Mouse (Mus musculus) hindbrain, embryonic 10.5 days (tissue): ENCODE measurements around the gene Bcl7b. TPM values are rescaled to one million over a fixed set of nuclear protein-coding genes. Genes with fewer than 3 reads are reported as not detected.

ENCODE experiments used
- DNase-seq: peaks from one replicate; pipeline ENCODE4 v3.0.0-alpha.2; 2017; ENCODE audit warnings: low spot score
- H3K27ac ChIP-seq: fragments of 300-500 bp; sonication (generic); 2 replicates; pipeline ENCODE4 v1.5.1; 2016; ENCODE audit warnings: mild to moderate bottlenecking, moderate library complexity
- H3K27me3 ChIP-seq: fragments of 300-500 bp; sonication (generic); 2 replicates; pipeline ENCODE4 v1.6.1; 2016; ENCODE audit warnings: mild to moderate bottlenecking; ENCODE audit not compliant: poor library complexity, insufficient read depth, severe bottlenecking
- H3K36me3 ChIP-seq: fragments of 300-500 bp; sonication (generic); 2 replicates; pipeline ENCODE4 v1.6.1; 2016; ENCODE audit warnings: mild to moderate bottlenecking, moderate library complexity
- H3K4me1 ChIP-seq: fragments of 300-500 bp; sonication (generic); replicated peaks from 2 replicates; pipeline ENCODE4 v1.6.1; 2016; ENCODE audit warnings: mild to moderate bottlenecking
- H3K4me3 ChIP-seq: fragments of 300-500 bp; sonication (generic); 2 replicates; pipeline ENCODE4 v1.5.1; 2016; ENCODE audit warnings: mild to moderate bottlenecking, moderate library complexity
- H3K9me3 ChIP-seq: fragments of 300-500 bp; sonication (generic); 2 replicates; pipeline ENCODE4 v1.6.1; 2016; ENCODE audit warnings: mild to moderate bottlenecking, moderate library complexity
- WGBS: fragments of 180-500 bp; shearing (Covaris S2); methylation state at CpG from one replicate; pipeline ENCODE4 v1.1.7; 2016; 5-methylcytosine and 5-hydroxymethylcytosine counted together
- polyA plus RNA-seq: library from polyadenylated mRNA; unstranded; fragments of >200 nt; fragmentation: Nextera tagmentation; extraction: Ambion mirVana; gene quantifications from 2 replicates; pipeline ENCODE4 v1.2.1, GENCODE M21; 2016

The Bcl7b gene
- polyA plus RNA-seq, 1 experiment from 2014 or later, result 45.7 TPM

- H3K27ac ChIP-seq, result no peak overlapping the region
- no peak overlapping the region for H3K4me3 ChIP-seq
- WGBS, result 81% methylated on average over 3 of the region's 3 CpGs
- no peak for DNase-seq
- H3K36me3 ChIP-seq, result peaks cover 98% of the 10 kb centered on the region
- no peaks in the 10 kb centered on the region for H3K4me1 ChIP-seq
- H3K27me3 ChIP-seq, result no peaks in the 10 kb centered on the region
- no peaks in the 10 kb centered on the region for H3K9me3 ChIP-seq
Measured at GRCm38 (mm10) chr5:135178523-135178922, 10.4 kb downstream of the Bcl7b start.

GRCm38 (mm10) chr5:135178996-135179395, 10.9 kb downstream of the Bcl7b start:
- Histone ChIP-seq H3K27ac (no peak overlapping the region), H3K4me3 (no peak overlapping the region), H3K9me3 (no peaks in the 10 kb centered on the region), H3K4me1 (no peaks in the 10 kb centered on the region), H3K27me3 (no peaks in the 10 kb centered on the region), H3K36me3 (peaks cover 96% of the 10 kb centered on the region)
- DNase-seq, result no peak
- 86% methylated on average over 4 of the region's 4 CpGs for WGBS

DNA sequence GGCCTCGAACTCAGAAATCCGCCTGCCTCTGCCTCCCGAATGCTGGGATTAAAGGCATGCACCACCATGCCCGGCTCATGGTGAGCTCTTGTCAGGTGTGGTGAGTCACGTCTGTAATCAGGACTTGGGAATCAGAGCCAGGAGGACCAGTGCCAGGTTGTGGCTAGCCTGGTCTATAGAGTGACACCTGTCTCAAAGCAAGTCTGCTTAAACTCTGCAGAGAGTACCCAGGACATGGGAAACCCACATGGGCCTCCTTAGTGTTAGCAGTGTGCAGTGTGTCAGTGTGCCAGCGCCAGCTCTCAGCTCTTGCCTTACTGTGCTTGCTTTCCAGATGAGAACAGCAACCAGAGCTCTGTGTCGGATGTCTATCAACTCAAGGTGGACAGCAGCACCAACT, 11.5 kb downstream of the Bcl7b start:
- Histone ChIP-seq H3K4me1 (no peaks in the 10 kb centered on the region), H3K27me3 (no peaks in the 10 kb centered on the region), H3K36me3 (peaks cover 95% of the 10 kb centered on the region), H3K9me3 (peaks cover 3% of the 10 kb centered on the region; the same call in 1 of the 2 replicates), H3K27ac (no peak overlapping the region), H3K4me3 (no peak overlapping the region)
- DNase-seq, result no peak
- WGBS, result 95% methylated on average over 7 of the region's 7 CpGs

- no peaks in the 10 kb centered on the region for H3K27me3 ChIP-seq
- H3K4me3 ChIP-seq, result no peak overlapping the region
- WGBS, result 97% methylated on average over 14 of the region's 14 CpGs
- no peaks in the 10 kb centered on the region for H3K4me1 ChIP-seq
- peaks cover 5% of the 10 kb centered on the region; the same call in 1 of the 2 replicates for H3K9me3 ChIP-seq
- no peak for DNase-seq
- no peak overlapping the region for H3K27ac ChIP-seq
- peaks cover 87% of the 10 kb centered on the region for H3K36me3 ChIP-seq
Measured at GRCm38 (mm10) chr5:135180796-135181195, 12.7 kb downstream of the Bcl7b start.

GRCm38 (mm10) chr5:135181776-135182175, 13.7 kb downstream of the Bcl7b start:
- no peak overlapping the region for H3K27ac ChIP-seq

GRCm38 (mm10) chr5:135183131-135183861, 15.2 kb downstream of the Bcl7b start:
- Histone ChIP-seq H3K27ac (no peak overlapping the region), H3K4me1 (no peaks in the 10 kb centered on the region; the same call in 1 of the 2 replicates), H3K9me3 (peaks cover 5% of the 10 kb centered on the region; the same call in 1 of the 2 replicates), H3K36me3 (peaks cover 63% of the 10 kb centered on the region), H3K27me3 (no peaks in the 10 kb centered on the region), H3K4me3 (no peak overlapping the region)
- 61% methylated on average over 8 of the region's 8 CpGs for WGBS
- no peak for DNase-seq

More at GRCm38 (mm10) chr5:135181776-135182175, 13.7 kb downstream of the Bcl7b start:
- Histone ChIP-seq H3K4me3 (no peak overlapping the region), H3K4me1 (no peaks in the 10 kb centered on the region; the same call in 1 of the 2 replicates), H3K27me3 (no peaks in the 10 kb centered on the region), H3K9me3 (peaks cover 5% of the 10 kb centered on the region; the same call in 1 of the 2 replicates), H3K36me3 (peaks cover 78% of the 10 kb centered on the region)
- DNase-seq, result no peak
- 72% methylated on average over 6 of the region's 6 CpGs for WGBS

GRCm38 (mm10) chr5:135185016-135185415, 16.9 kb downstream of the Bcl7b start:
- 92% methylated on average over 3 of the region's 3 CpGs for WGBS
- H3K27me3 ChIP-seq, result no peaks in the 10 kb centered on the region
- H3K27ac ChIP-seq, result no peak overlapping the region
- H3K4me3 ChIP-seq, result no peak overlapping the region
- peaks cover 17% of the 10 kb centered on the region for H3K4me1 ChIP-seq
- no peak for DNase-seq
- peaks cover 57% of the 10 kb centered on the region for H3K36me3 ChIP-seq
- H3K9me3 ChIP-seq, result peaks cover 5% of the 10 kb centered on the region; the same call in 1 of the 2 replicates

DNA sequence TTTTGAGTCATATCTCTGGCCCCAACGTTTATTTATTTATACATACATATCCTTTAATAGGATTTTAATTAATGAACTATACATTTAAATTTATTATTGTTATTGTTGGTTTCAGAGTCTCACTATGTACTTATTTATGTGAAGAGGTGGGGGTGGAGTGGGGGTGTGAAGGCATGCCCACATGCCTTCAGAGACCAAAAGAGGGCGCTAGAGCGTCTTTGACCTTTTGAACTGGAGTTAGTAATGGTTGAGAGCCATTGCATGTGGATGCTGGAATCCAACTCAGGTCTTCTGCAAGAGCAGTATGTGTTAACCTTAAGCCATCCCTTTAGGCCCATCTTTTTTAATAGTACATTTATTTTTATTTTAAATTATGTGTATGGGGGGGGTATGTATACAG, 17.5 kb downstream of the Bcl7b start:
- peaks cover 57% of the 10 kb centered on the region for H3K36me3 ChIP-seq
- DNase-seq, result no peak
- H3K9me3 ChIP-seq, result peaks cover 5% of the 10 kb centered on the region; the same call in 1 of the 2 replicates
- no peaks in the 10 kb centered on the region for H3K27me3 ChIP-seq
- H3K27ac ChIP-seq, result no peak overlapping the region
- H3K4me3 ChIP-seq, result peak overlapping the region; percentile 98; the same call in 1 of the 2 replicates
- 28% methylated on average over 3 of the region's 3 CpGs for whole genome bisulfite sequencing
- H3K4me1 ChIP-seq, result peaks cover 21% of the 10 kb centered on the region

- H3K27ac ChIP-seq, result peak overlapping the region; percentile 99
- peaks cover 21% of the 10 kb centered on the region for H3K4me1 ChIP-seq
- 22% methylated on average over 10 of the region's 10 CpGs for WGBS
- peaks cover 5% of the 10 kb centered on the region; the same call in 1 of the 2 replicates for H3K9me3 ChIP-seq
- peak overlapping the region; percentile 98 for H3K4me3 ChIP-seq
- H3K27me3 ChIP-seq, result no peaks in the 10 kb centered on the region
- peaks cover 57% of the 10 kb centered on the region for H3K36me3 ChIP-seq
- no peak for DNase-seq
Measured at GRCm38 (mm10) chr5:135186231-135186620, 18.1 kb downstream of the Bcl7b start.

DNA sequence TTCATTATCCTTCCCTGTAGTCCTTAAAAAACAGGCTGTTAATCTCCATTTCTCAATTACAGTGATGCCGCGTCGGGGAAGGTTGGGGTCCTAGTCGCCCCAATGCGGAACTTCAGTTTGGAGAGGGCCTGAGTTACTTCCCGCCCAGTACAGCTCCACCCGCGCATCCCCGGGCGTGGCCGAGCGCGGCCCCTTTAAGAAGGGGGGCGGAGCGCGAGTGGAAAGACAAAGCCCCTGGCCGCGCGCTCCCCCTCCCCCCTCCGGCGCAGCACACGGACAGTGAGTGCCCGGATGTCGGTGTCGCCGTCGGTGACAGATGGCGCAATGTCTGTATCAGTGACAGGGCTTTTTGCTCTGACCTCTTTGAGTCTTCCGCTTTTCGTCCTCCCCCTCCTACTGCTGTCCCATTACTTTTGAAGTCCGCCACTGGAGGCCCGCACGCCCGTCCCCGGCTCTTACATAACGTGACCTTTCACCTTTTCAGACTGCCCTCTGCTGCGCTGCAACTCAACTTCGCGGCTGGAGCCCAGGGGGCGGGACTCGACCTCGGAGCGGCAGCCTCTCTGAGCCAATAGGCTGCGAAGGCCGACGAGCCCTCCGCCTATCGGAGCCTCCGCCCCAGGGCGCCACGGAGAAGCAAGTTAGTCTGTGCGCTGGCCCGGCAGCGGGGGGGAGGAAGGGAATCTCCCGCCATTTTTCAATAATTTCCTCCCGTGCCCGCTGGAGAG, 18.7 kb downstream of the Bcl7b start, which contains the start of gene Baz1b:
TSS of gene Baz1b (plus strand) at position 644 of the 728 bp plus-strand sequence.
- Histone ChIP-seq H3K9me3 (peaks cover 5% of the 10 kb centered on the region; the same call in 1 of the 2 replicates), H3K4me3 (peak within 1 kb of the TSS; percentile 98), H3K4me1 (peaks cover 25% of the 10 kb centered on the region), H3K27me3 (no peaks in the 10 kb centered on the region), H3K27ac (peak within 1 kb of the TSS; percentile 99), H3K36me3 (peaks cover 57% of the 10 kb centered on the region)
- DNase-seq, result peak; percentile 99
- under 1% methylated on average over 57 of the region's 57 CpGs for WGBS

DNA sequence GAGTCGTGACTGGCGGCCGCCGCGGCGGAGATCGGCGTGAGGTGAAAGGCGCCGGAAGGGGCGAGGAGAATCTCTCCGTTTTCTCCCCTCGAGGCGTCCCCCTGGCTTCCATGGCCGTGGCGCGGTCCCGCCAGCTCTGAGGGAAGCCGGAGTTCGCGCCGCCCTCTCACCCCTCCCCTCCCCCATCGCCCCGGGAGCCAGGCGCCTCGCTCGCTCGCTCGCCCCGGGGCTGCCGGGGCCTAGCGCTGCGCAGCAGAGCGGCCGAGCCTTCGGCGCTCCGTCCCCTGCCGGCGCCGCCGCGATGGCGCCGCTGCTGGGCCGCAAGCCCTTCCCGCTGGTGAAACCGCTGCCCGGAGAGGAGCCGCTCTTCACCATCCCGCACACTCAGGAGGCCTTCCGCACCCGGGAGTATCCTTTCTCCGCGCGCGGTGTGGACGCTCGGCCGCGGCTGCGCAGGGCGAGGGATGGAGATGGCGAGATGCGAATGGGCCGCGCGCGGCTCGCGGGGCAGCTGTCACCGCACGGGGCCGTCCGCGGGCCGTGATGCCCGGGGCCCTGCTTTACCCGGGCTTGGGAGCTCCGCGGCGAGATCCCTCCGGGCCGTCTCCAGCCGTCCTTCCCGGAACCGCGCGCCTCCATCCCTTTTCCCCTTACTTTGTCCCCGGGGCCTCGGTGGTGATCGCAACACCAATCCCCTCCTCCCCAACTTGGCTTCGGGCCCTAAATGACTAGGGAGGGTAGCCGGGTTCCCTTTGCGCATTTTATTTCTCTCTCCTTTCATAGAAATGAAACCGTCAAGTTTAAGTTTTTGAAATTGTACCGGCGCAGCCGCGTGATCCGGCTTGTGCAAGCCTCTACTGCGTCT, 19.5 kb downstream of the Bcl7b start:
- Histone ChIP-seq H3K9me3 (peaks cover 5% of the 10 kb centered on the region; the same call in 1 of the 2 replicates), H3K27ac (peak overlapping the region; percentile 99), H3K36me3 (peaks cover 57% of the 10 kb centered on the region), H3K4me1 (peaks cover 31% of the 10 kb centered on the region), H3K4me3 (peak overlapping the region; percentile 98), H3K27me3 (no peaks in the 10 kb centered on the region)
- no peak for DNase-seq
- WGBS, result under 1% methylated on average over 102 of the region's 102 CpGs

DNA sequence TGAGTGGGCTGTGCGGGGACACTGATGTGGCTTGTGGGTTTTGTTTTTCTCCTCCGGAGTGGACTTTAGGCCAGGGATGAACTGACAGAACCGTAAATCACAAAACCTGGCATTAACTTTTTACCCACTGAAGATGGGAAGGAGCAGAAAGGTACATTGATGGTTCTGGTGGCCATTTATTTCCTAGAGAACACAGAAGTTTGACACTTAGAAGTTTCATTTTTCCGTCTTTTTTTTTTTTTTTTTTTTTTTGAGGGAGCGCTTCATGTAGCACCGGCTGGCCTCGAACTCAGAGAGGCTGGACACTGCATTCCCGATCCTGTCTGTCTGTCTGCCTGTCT, 20.1 kb downstream of the Bcl7b start:
- Histone ChIP-seq H3K9me3 (peaks cover 5% of the 10 kb centered on the region; the same call in 1 of the 2 replicates), H3K36me3 (peaks cover 57% of the 10 kb centered on the region), H3K4me3 (peak overlapping the region; percentile 98), H3K27ac (peak overlapping the region; percentile 99), H3K27me3 (no peaks in the 10 kb centered on the region), H3K4me1 (peaks cover 35% of the 10 kb centered on the region)
- no peak for DNase-seq
- WGBS, result 0% methylated on average over 8 of the region's 8 CpGs
